Mouse (Mus musculus) ES-E14 (cell line): ENCODE data around the gene Shh. TPM values are rescaled to one million over a fixed set of nuclear protein-coding genes. Genes with fewer than 3 reads are reported as not detected.
A peak's percentile ranks its signal among the peaks of the same experiment; 100 is the strongest.

Experiments used
- DNase-seq: peaks from one replicate; pipeline ENCODE4 v3.0.0-alpha.2; 2013; ENCODE audit warnings: low read depth, low spot score
- H3K27ac ChIP-seq: 2 replicates; pipeline ENCODE4 v1.5.1; 2012; ENCODE audit warnings: low read depth, mild to moderate bottlenecking, low read length, moderate library complexity, mixed read lengths; ENCODE audit not compliant: poor library complexity, insufficient read depth, severe bottlenecking
- H3K36me3 ChIP-seq: 2 replicates; pipeline ENCODE4 v1.6.1; 2012; ENCODE audit warnings: mild to moderate bottlenecking, low read length, moderate library complexity, mixed read lengths; ENCODE audit not compliant: control insufficient read depth, poor library complexity, insufficient read depth, severe bottlenecking
- H3K4me1 ChIP-seq, 2 experiments: fragments of 150-350 bp in 1 of 2; sonication (generic) in 1 of 2; 2 replicates each; pipeline ENCODE4 v1.6.1; 2012; ENCODE audit warnings: low read length in 2 of 2, mild to moderate bottlenecking in 1 of 2, mixed read lengths in 1 of 2; ENCODE audit not compliant: control insufficient read depth in 2 of 2, insufficient read depth in 2 of 2, poor library complexity in 1 of 2
- H3K4me3 ChIP-seq, 2 experiments: fragments of 150-350 bp in 1 of 2; sonication (generic) in 1 of 2; 2 replicates each; pipeline ENCODE4 v1.5.1; 2012; ENCODE audit warnings: low read length in 2 of 2, low read depth in 1 of 2, mild to moderate bottlenecking in 1 of 2, mixed read lengths in 1 of 2; ENCODE audit not compliant: insufficient read depth in 1 of 2, poor library complexity in 1 of 2, severe bottlenecking in 1 of 2
- H3K9ac ChIP-seq: 2 replicates; pipeline ENCODE4 v1.6.1; 2012; ENCODE audit warnings: low read depth, mild to moderate bottlenecking, low read length, mixed read lengths; ENCODE audit not compliant: poor library complexity, insufficient read depth, severe bottlenecking
- H3K9me3 ChIP-seq: fragments of 150-350 bp; sonication (generic); 2 replicates; pipeline ENCODE4 v1.6.1; 2012; ENCODE audit warnings: low read depth, mild to moderate bottlenecking, low read length; ENCODE audit not compliant: control insufficient read depth, insufficient read depth
- CHD2 ChIP-seq: IDR thresholded peaks from 2 replicates; pipeline ENCODE4 v1.6.1; 2014; ENCODE audit warnings: mild to moderate bottlenecking, low read depth, low read length, inconsistent platforms
- HCFC1 ChIP-seq: IDR thresholded peaks from 2 replicates; pipeline ENCODE4 v1.6.1; 2012; ENCODE audit warnings: low read length, inconsistent platforms, borderline replicate concordance; ENCODE audit not compliant: insufficient read depth
- MAFK ChIP-seq: IDR thresholded peaks from 2 replicates; pipeline ENCODE4 v1.6.1; 2014; ENCODE audit warnings: mild to moderate bottlenecking, low read depth, low read length, inconsistent platforms; ENCODE audit not compliant: insufficient read depth
- ZC3H11A ChIP-seq: IDR thresholded peaks from 2 replicates; pipeline ENCODE4 v1.6.1; 2012; ENCODE audit warnings: low read depth, mild to moderate bottlenecking, inconsistent platforms, low read length, borderline replicate concordance
- ZNF384 ChIP-seq: IDR thresholded peaks from 2 replicates; pipeline ENCODE4 v1.6.1; 2012; ENCODE audit warnings: low read depth, low read length, inconsistent platforms
- in situ Hi-C, 2 experiments: fragments of 600-800 bp; cut with MboI; formaldehyde crosslinking; loops; one replicate each; pipeline ENCODE4 v1.15.1; 2025; ENCODE audit warnings: low sequenced_read_pairs in 2 of 2, inconsistent platforms in 1 of 2; ENCODE audit not compliant: unreplicated experiment in 2 of 2
- total RNA-seq: library from RNA; depleted of rRNA; stranded (reverse); fragments of 300-350 nt; gene quantifications from 2 replicates; pipeline ENCODE4 v1.2.3, GENCODE M21; 2012

The Shh gene
- total RNA-seq, 1 experiment, result not detected

DNA sequence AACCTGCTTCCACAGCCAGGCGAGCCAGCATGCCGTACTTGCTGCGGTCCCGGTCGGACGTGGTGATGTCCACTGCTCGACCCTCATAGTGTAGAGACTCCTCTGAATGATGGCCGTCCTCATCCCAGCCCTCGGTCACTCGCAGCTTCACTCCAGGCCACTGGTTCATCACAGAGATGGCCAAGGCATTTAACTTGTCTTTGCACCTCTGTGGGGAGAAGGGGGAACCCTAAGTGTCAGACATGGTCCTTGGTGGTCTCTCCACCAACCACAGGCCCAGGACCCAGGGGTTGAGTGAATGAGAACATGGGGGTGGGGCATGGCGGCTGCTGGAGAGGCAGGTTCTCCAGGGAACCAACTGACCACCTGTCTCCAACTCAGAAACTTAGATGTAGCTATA, 5.7 kb downstream of the Shh start:
- peaks cover 0 to 18% of the 10 kb centered on the region in 2 experiments; a peak in 1 of 4 replicates for H3K4me1 ChIP-seq
- H3K36me3 ChIP-seq, result no peaks in the 10 kb centered on the region
- TF ChIP-seq ZNF384 (no peak), MAFK (no peak), CHD2 (no peak), HCFC1 (no peak), ZC3H11A (no peak)
- no peak overlapping the region for H3K27ac ChIP-seq
- no peaks in the 10 kb centered on the region for H3K9me3 ChIP-seq
- DNase-seq, result no peak
- H3K4me3 ChIP-seq, result no peak overlapping the region
- H3K9ac ChIP-seq, result no peak overlapping the region
- in situ Hi-C loops, result loop anchor here (5.0 to 25.0 kb wide), 6 partner anchors 294 to 1016 kb away; partner anchors contain the start of genes En2 (in 2 of the 2) and Mnx1 (in 2 of the 2)

DNA sequence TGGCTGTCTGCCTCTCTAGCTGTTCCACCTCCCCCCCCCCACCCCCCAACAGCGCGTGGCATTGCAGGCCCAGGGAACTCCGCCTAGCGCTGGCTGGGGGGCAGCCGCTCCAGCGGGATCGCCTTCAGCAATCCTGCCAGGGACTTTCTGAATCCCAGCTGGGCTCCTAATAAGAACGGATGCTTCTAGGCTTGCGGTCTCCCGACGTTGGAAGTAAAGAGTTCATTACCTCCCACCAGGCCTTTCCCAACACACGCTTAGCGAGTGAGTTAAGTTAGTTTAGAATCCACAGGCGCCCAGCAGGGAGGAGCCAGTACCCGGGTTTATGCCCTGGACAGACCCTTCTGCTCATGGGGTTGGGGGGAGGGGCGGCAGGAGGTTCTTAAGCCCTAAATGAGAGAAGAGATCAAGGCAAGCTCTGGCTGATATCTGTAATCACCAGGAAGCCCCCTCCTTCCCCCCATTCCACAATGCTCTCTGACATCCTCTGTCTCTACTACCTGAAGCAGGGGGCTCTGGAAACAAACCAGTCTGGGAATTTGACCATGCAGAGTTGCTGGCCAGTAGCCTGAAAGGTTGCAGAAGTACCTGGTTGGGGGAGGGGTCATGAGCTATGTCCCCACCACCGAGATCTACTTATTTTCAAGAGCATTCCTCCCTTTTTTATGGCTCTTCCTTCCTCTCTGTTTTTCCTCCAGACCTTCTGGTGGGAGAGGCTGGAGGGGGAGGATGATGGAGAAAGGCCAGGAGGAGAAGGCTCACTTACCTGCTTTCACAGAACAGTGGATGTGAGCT, 6.3 kb downstream of the Shh start:
- Histone ChIP-seq H3K4me1 (peaks cover 0 to 18% of the 10 kb centered on the region in 2 experiments; a peak in 1 of 4 replicates), H3K9me3 (no peaks in the 10 kb centered on the region), H3K4me3 (no peak overlapping the region), H3K36me3 (no peaks in the 10 kb centered on the region), H3K27ac (no peak overlapping the region), H3K9ac (no peak overlapping the region)
- no peak for DNase-seq
- no peak for TF ChIP-seq CHD2
- TF ChIP-seq ZC3H11A, result no peak
- TF ChIP-seq MAFK, result no peak
- TF ChIP-seq HCFC1, result no peak
- TF ChIP-seq ZNF384, result no peak
- in situ Hi-C loops, result loop anchor here (5.0 to 25.0 kb wide), 6 partner anchors 293 to 1017 kb away; partner anchors contain the start of genes En2 (in 2 of the 2) and Mnx1 (in 2 of the 2)

GRCm38 (mm10) chr5:28459456-28460225, 7.4 kb downstream of the Shh start:
- no peak overlapping the region for H3K9ac ChIP-seq
- peaks cover 0 to 18% of the 10 kb centered on the region in 2 experiments; a peak in 1 of 4 replicates for H3K4me1 ChIP-seq
- H3K9me3 ChIP-seq, result no peaks in the 10 kb centered on the region
- no peaks in the 10 kb centered on the region for H3K36me3 ChIP-seq
- in situ Hi-C loops, result loop anchor here (5.0 to 25.0 kb wide), 6 partner anchors 292 to 1018 kb away; partner anchors contain the start of genes En2 (in 2 of the 2) and Mnx1 (in 2 of the 2)
- H3K4me3 ChIP-seq, result no peak overlapping the region; a peak in 1 of 4 replicates
- DNase-seq, result no peak
- no peak for TF ChIP-seq MAFK
- no peak for TF ChIP-seq ZNF384
- no peak for TF ChIP-seq CHD2
- no peak for TF ChIP-seq HCFC1
- TF ChIP-seq ZC3H11A, result no peak
- no peak overlapping the region for H3K27ac ChIP-seq

- Histone ChIP-seq H3K36me3 (no peaks in the 10 kb centered on the region), H3K4me1 (peaks cover 0 to 18% of the 10 kb centered on the region in 2 experiments; a peak in 1 of 4 replicates), H3K27ac (no peak overlapping the region), H3K9me3 (no peaks in the 10 kb centered on the region), H3K4me3 (peak overlapping the region; percentile 43 to 48; a peak in 3 of 4 replicates), H3K9ac (no peak overlapping the region)
- no peak for DNase-seq
- no peak for TF ChIP-seq HCFC1
- in situ Hi-C loops, result loop anchor here in 1 of 2 experiments (25.0 kb wide), 1 partner anchor 828 kb away; no protein-coding TSS in a partner anchor
Observed at GRCm38 (mm10) chr5:28458821-28459240, 8.2 kb downstream of the Shh start.
